Mouse (Mus musculus) T-helper 17 cell (primary cell): ENCODE measurements around the gene Ugt1a7c.
"Not testable (repeated sequence)": the region's sequence is repeated elsewhere in the genome, so short reads cannot be mapped to it uniquely, and the experiment has no call there.

ENCODE experiments used
- in situ Hi-C, 2 experiments: fragments of 300-600 bp; cut with MboI, MseI; formaldehyde crosslinking; loops; 1 replicate in 1 of 2; 2 replicates in 1 of 2; pipeline ENCODE4 v1.15.1; 2025; ENCODE audit warnings: high pct_unique_total_duplicates in 2 of 2

Gene Ugt1a7c

DNA sequence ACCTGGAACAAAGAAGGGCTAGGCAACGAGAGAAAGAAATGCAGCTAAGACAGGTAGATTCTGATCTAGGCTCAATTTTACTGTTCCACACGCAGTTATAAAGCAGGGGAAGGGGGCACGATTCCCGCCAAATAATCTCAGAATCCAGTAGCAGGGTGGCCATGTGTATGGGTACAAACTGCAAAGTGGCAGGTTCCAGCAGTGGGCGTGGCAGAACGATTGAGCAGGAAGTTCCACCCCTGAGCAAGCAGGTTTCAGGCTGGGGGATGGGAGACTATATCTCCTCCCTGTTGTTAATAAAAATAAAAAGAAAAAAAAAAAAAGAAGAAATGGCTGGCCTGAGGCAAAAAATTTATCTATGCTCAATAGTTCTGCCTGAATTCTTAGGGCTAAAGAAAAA is 17.9 kb downstream of the Ugt1a7c start:
- in situ Hi-C loops, result not testable (repeated sequence)

DNA sequence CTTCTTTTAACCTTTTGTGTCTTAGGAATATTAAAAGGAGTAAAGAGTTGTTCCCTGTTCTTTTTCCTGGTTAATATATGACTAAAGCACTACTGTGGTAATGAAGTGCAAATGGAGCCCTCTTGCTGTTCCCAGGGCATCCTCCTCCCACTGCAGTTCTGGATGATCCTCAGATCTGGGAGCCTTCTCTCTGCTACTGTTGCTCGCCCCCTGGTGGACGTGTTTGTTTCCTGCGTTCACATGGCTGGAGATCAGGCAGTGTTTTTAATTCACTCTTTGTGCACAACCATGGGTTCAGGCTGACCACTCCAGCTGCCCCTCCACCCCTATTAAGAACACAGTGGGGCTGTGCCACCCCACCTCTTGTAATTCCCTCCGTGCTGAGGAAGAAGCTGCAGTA is 25.7 kb downstream of the Ugt1a7c start:
- in situ Hi-C loops, result loop anchor here in 1 of 2 experiments (5.0 kb wide), 1 partner anchor 103 kb away; no protein-coding TSS in a partner anchor

DNA sequence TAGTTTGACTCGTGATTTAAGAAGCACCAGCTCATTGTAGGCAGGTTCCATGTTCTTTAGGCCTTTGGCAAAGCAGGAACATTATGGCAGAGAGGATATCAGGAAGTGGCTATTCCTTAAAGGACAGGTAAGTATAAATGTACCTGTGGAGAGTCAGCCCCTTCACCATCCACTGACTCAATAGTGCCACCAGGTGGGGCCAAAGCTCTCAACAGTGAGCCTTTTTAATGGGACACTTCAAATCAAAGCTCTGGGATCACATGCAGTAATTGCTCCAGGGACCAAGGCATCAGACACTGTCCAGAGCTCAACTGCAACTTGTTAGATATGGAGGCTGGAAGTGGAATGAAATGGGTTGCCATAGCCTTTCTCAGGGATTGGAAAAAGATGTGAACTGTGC is 26.7 kb downstream of the Ugt1a7c start:
- in situ Hi-C loops, result loop anchor here in 1 of 2 experiments (5.0 kb wide), 1 partner anchor 104 kb away; no protein-coding TSS in a partner anchor

DNA sequence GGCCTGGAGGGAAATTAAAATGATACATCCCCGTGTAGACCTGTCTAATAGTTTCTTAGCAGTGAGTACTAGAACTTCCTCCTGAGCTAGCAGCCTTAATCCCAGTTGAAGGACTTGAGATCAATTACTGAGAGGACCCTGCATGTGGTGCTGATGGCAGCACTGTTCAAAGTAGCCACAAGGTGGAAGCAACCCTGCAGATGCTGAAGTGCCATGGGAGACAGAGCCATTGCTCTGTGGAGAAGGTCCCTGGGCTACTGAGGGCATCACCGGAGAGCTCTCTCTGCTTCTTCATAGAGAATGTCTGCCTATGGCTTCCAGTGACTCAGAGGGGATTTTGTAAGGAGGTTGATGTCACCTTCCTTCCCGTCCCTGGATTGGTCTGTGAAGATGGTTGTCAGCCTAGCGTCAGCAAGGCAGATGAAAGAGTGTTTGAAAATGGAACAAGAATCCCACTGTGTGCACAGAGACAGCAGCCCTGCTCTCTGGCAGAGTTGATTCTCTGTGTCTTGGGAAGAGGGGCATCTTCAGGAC is 31.0 kb downstream of the Ugt1a7c start:
- in situ Hi-C loops, result loop anchor here in 1 of 2 experiments (25.0 kb wide), 1 partner anchor 586 kb away; the partner anchor contains the start of gene Arl4c

DNA sequence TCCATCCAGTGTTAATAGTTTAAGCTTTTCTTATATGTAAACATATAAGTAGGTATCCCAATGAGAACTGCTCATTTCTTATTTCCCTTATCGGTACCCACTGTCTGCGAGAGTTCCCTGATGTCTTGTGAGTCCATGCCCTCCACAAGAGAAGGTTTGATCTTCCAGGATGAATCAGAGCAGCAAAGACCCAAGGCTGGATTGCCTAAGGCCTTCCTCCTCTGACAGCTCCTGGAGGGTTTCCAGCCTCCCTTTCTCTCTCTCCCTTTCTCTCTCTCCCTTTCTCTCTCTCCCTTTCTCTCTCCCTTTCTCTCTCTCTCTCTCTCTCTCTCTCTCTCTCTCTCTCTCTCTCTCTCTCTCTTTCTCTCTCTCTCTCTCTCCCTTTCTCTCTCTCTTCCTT is 34.2 kb downstream of the Ugt1a7c start:
- in situ Hi-C loops, result loop anchor here in 1 of 2 experiments (25.0 kb wide), 1 partner anchor 583 kb away; the partner anchor contains the start of gene Arl4c

DNA sequence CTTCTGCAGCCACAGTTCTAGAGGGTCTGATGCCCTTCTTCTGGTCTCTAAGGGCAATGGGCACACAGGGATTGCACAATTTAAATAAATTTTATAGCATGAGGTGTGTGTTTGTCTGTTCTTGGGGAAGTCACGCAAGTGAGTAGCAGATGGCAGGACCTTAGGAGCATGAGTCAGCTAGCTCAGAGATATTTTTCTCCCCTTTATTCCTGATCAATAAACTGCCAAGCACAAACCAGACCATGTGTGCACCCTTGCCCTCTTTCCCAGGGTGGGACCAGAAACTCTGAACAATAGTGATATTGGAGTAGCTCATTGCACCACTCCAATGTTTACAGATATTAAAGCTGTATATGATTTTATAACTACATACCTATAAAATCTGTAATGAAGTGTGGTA is 35.4 kb downstream of the Ugt1a7c start:
- in situ Hi-C loops, result loop anchor here in 1 of 2 experiments (25.0 kb wide), 1 partner anchor 582 kb away; the partner anchor contains the start of gene Arl4c

DNA sequence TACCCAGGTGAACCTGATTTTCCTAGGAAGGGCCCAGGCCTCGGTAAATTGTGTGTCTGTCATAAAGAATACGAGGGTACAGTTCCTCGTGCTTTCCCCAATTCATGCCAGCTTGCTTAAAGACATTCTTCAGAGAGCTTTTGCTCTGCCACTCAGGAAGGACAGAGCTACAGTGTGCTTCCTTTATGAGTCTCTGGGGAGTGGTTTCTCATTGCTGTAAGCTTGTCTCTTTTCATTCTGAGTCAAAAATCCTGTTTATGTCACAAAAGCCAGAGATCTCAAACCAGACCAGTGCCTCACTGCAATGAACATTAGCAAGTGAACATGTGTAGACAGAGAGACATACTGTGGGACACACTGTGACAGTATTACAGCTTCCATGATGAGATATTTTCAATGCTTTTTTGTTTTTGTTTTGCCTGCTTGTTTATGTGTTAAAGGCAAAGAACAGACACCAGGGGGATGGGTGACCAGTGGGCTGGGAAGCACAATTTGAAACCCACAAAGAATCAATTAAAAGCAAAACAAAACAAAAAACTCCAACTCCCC is 39.1 kb downstream of the Ugt1a7c start:
- in situ Hi-C loops, result loop anchor here in 1 of 2 experiments (25.0 kb wide), 1 partner anchor 578 kb away; the partner anchor contains the start of gene Arl4c

DNA sequence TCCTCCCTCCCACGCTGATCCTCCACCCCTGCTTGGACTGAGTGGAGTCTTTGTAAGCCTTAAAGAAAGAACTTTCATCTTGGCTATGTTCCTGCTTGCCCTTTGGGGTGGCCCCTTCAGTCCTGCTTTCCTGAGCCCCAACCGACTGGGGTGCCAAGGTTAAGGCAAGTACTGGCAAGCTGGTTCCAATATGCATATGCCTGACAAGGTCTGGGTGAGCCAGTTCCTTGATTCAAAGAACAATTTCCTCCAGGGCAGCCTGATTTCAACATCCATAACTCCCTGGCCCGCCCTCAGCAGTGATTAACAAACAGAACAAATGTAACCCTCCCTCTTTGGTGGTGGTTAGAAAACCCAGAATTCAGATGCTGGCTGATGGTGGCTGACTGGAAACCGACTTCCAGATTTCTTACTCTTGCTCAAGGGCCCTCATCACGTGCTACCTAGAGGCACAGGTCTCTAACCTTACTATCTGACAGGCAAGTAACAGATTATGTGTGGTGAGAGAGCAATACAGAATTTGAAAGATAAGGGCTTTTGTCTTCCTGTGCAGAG is 39.7 kb downstream of the Ugt1a7c start, which contains the start of gene Ugt1a6a:
TSS of gene Ugt1a6a (plus strand) at position 353 of the 555 bp plus-strand sequence.
- in situ Hi-C loops, result loop anchor here (5.0 to 25.0 kb wide), 2 partner anchors 148 to 578 kb away; partner anchors contain the start of gene Arl4c (in 1 of the 2)

DNA sequence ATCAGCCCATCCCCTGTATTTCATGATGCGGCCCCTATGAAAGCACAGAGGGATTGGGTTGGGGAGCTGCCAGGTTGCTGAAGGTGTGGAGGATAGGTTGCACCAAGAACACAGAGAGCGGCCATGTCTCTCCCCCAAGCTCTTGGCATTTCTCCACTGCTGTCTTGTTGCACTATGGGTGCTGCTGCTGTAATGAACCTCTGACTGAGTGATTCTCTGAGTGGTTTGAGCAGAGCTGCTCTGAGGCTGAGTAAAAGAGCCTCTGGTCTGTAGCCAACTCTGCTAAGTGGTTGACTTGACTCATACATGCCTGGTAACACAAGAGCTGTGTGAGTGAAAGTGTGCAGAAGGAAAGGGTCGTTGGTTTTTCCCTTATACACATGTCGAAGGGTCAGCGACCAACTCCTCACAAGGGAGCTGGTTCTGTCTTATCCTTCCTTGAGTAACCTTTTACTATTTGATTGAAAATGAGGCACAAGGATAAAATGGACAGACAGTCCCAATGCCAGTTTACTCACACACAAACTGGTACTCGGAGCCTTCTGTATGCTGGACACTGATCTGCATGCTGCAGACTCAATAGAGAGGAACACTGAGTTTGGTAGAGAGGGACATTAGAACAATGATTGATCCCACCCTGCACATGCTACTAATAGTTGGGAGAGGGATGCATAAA is 40.5 kb downstream of the Ugt1a7c start:
- in situ Hi-C loops, result loop anchor here (5.0 to 25.0 kb wide), 2 partner anchors 147 to 577 kb away; partner anchors contain the start of gene Arl4c (in 1 of the 2)

DNA sequence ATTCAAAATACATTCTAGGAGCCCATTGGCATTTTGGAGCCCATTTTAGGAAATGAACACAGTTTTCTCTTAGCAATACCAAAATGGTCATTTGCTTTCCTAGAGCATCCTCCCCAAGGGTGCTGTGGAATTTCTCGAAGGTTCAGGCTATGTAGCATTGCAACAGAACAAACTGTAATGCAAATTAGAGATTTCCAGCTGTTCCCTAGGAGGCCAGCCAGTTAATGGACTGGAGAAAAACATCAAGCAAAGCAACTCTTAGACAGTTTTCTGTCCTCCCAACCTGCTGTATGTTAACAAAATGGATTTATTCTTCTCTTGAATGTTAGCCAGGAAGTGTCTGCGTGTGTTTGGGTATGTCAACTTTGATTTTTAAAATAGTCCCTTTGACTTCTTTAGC is 41.8 kb downstream of the Ugt1a7c start:
- in situ Hi-C loops, result loop anchor here (5.0 to 25.0 kb wide), 2 partner anchors 146 to 576 kb away; partner anchors contain the start of gene Arl4c (in 1 of the 2)

DNA sequence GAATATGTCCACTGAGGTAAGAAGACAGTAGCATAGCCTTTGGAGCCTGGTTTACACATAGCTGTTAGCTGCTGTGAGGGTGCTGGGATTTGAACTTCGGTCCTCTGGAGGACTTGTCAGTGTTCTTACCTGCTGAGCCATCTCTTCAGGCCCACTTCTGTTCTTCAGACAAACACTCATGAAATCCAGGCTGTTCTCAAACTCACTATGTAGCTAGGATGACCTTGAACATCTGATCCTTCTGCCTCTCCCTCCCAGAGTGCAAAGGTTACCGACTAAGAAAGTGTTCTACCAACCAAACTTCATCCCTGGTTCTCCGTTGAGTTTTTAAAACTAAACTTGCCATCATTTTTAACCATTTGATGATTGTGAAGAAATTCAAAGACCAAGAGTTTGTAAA is 42.4 kb downstream of the Ugt1a7c start:
- in situ Hi-C loops, result loop anchor here (5.0 to 25.0 kb wide), 2 partner anchors 145 to 575 kb away; partner anchors contain the start of gene Arl4c (in 1 of the 2)

DNA sequence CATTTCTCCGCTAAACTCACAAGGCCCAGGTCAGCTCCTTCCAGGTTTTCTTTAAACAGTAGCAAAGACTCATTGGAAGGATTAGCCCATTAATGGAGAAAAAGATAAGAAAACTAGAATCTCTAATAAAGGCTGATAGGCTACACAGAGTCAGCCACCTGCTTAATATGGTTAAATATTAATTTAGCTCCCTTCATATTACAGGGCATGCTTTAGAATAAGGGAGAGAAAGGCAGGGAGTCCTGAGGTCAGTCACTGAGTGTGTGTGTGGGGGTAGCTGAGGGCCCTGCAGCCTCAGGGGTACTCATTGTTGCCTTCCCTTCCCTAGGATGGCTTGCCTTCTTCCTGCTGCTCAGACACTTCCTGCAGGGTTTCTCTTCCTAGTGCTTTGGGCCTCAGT is 43.3 kb downstream of the Ugt1a7c start:
- in situ Hi-C loops, result loop anchor here (5.0 to 25.0 kb wide), 2 partner anchors 144 to 574 kb away; partner anchors contain the start of gene Arl4c (in 1 of the 2)

DNA sequence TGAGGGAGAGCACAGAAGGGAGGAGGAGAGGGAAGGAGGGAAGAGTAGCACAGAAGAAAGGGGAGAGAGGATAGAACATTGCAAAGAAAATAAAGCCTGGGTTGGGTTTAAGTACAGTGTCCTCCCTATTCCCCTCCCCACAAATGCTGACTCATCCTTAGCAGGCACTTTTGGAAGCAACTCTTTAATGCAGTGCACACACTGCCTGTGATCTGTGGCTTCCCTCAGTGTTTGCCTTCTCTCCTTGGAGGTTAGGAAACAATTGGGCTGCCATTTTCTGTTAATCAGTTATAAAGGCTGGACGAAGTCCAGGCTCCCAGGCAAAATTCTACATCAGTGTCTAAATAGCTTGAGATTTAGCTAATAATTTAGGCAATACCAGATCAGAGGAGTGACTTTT is 45.6 kb downstream of the Ugt1a7c start:
- in situ Hi-C loops, result loop anchor here in 1 of 2 experiments (25.0 kb wide), 1 partner anchor 572 kb away; the partner anchor contains the start of gene Arl4c

DNA sequence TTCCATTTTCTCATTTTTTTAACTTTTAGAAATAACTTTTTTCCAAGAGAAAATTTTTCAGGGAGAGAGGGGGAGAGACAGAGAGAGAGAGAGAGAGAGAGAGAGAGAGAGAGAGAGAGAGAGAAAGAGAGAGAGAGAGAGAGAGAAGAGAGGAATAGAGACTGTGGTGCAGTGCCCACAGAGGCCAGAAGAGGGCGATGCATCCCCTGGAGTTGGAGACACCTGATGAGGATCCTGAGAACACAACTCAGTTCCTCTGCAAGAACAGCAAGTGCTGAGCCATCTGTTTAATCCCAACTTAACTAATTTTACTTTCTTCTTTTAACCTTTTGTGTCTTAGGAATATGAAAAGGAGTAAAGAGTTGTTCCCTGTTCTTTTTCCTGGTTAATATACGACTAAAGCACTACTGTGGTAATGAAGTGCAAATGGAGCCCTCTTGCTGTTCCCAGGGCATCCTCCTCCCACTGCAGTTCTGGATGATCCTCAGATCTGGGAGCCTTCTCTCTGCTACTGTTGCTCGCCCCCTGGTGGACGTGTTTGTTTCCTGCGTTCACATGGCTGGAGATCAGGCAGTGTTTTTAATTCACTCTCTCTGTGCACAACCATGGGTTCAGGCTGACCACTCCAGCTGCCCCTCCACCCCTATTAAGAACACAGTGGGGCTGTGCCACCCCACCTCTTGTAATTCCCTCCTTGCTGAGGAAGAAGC is 49.3 kb downstream of the Ugt1a7c start:
- in situ Hi-C loops, result loop anchor here in 1 of 2 experiments (25.0 kb wide), 1 partner anchor 568 kb away; the partner anchor contains the start of gene Arl4c

DNA sequence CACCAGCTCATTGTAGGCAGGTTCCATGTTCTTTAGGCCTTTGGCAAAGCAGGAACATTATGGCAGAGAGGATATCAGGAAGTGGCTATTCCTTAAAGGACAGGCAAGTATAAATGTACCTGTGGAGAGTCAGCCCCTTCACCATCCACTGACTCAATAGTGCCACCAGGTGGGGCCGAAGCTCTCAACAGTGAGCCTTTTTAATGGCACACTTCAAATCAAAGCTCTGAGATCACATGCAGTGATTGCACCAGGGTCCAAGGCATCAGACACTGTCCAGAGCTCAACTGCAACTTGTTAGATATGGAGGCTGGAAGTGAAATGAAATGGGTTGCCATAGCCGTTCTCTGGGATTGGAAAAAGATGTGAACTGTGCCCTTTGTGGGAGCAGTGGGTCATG is 50.4 kb downstream of the Ugt1a7c start:
- in situ Hi-C loops, result loop anchor here in 1 of 2 experiments (25.0 kb wide), 1 partner anchor 567 kb away; the partner anchor contains the start of gene Arl4c

DNA sequence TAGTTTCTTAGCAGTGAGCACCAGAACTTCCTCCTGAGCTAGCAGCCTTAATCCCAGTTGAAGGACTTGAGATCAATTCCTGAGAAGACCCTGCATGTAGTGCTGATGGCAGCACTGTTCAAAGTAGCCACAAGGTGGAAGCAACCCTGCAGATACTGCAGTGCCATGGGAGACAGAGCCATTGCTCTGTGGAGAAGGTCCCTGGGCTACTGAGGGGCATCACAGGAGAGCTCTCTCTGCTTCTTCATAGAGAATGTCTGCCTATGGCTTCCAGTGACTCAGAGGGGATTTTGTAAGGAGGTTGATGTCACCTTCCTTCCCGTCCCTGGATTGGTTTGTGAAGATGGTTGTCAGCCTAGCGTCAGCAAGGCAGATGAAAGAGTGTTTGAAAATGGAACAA is 55.3 kb downstream of the Ugt1a7c start:
- in situ Hi-C loops, result loop anchor here (10.0 to 25.0 kb wide), 2 partner anchors 125 to 1012 kb away; partner anchors contain the start of genes Hjurp (in 1 of the 2) and Trpm8 (in 1 of the 2)

DNA sequence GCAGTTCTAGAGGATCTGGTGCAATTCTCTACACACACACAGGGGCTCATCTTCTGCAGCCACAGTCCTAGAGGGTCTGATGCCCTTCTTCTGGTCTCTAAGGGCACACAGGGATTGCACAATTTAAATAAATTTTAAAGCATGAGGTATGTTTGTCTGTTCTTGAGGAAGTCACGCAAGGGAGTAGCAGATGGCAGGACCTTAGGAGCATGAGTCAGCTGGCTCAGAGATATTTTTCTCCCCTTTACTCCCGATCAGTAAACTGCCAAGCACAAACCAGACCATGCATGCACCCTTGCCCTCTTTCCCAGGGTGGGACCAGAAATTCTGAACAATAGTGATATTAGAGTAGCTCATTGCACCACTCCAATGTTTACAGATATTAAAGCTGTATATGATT is 63.6 kb downstream of the Ugt1a7c start:
- in situ Hi-C loops, result loop anchor here (5.0 to 25.0 kb wide), 3 partner anchors 114 to 1004 kb away; partner anchors contain the start of genes Hjurp (in 1 of the 2) and Trpm8 (in 1 of the 2)

DNA sequence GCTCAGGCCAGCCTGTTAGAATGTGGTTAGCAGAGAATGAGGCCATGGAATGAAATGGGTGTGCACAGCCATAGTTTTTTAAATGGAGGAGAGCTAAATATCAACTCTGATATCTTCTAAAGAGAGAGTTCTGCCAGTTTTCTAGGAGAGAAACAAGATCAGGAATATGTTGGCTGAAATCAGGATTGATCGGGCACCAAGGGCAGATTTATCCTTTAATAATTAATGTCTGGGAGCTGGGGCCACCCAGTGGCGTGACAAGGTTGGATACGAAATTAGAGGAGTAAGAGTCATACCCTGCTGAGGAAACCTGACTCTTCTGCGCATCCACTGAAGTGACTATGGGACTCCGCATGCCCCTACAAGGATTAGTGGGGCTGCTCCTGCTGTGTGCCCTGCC is 70.8 kb downstream of the Ugt1a7c start, which contains the start of gene Ugt1a5:
TSS of gene Ugt1a5 (plus strand) at position 302 of the 400 bp plus-strand sequence.
- in situ Hi-C loops, result loop anchor here in 1 of 2 experiments (25.0 kb wide), 1 partner anchor 997 kb away; no protein-coding TSS in a partner anchor

DNA sequence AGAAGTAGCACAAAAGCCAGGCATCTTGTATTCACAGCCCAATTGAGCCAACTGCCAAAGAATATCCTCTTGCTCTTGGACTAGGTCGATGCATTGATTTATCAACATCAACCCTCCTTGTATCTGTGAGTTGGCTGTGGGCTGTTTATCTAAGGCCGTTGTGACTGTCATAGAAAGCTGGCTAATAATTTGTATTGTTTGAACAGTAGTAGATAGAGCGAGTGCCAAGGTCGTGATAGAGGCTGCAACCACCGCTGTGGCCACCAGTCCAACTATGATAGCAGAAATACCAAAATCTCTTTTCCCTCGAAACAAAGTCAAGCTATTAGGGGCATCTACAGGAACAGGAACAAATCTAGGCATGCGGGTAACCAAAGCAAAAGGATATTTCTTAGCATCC is 77.3 kb downstream of the Ugt1a7c start:
- in situ Hi-C loops, result loop anchor here in 1 of 2 experiments (25.0 kb wide), 1 partner anchor 990 kb away; no protein-coding TSS in a partner anchor

DNA sequence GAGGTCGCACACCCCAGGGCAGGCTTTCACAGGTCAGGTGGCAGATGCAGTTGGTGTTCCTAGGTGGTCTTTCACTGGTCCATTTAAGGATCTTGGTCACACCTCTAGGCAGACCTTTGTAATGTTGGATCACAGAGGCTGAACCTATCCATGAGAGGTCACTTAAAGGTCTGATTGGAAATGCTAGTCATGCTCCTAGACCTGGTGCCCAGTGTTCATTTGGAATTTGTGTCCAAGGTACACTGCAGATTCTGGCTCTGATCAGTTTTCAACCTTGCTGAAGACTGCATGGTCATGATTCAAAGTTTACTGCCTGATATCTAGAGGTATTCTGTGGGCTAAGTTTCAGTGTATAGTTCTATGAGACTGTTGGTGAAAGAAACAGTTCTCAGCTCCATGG is 84.8 kb downstream of the Ugt1a7c start:
- in situ Hi-C loops, result loop anchor here (25.0 kb wide), 8 partner anchors 433 to 1942 kb away; partner anchors contain the start of gene Arl4c (in 1 of the 2)
